Mouse (Mus musculus) kidney, adult 2 months (tissue): Measurements from ENCODE around the gene Prss44. TPM values are rescaled to one million over a fixed set of nuclear protein-coding genes. Genes with fewer than 3 reads are reported as not detected.

Source experiments
- DNase-seq: peaks from one replicate; pipeline ENCODE4 v3.0.0; 2021
- H3K27ac ChIP-seq: fragments of 200-500 bp; 2 replicates; pipeline ENCODE4 v1.5.1; 2012; ENCODE audit warnings: low read depth, low read length, control low read depth, inconsistent platforms; ENCODE audit not compliant: insufficient read depth
- H3K27me3 ChIP-seq: fragments of 200-500 bp; replicated peaks from 2 replicates; pipeline ENCODE4 v1.6.1; 2012; ENCODE audit warnings: mild to moderate bottlenecking, moderate library complexity, low read length, inconsistent platforms; ENCODE audit not compliant: control insufficient read depth, insufficient read depth
- H3K36me3 ChIP-seq: fragments of 200-500 bp; 2 replicates; pipeline ENCODE4 v1.6.1; 2012; ENCODE audit warnings: mild to moderate bottlenecking, moderate library complexity, low read length, inconsistent platforms; ENCODE audit not compliant: control insufficient read depth, insufficient read depth
- H3K4me1 ChIP-seq: fragments of 200-500 bp; 2 replicates; pipeline ENCODE4 v1.6.1; 2011; ENCODE audit warnings: low read length; ENCODE audit not compliant: control insufficient read depth, insufficient read depth
- H3K4me3 ChIP-seq: fragments of 200-500 bp; 2 replicates; pipeline ENCODE4 v1.5.1; 2011; ENCODE audit warnings: mild to moderate bottlenecking, low read depth, low read length, control low read depth; ENCODE audit not compliant: insufficient read depth
- CTCF ChIP-seq: fragments of 200-500 bp; conservative IDR thresholded peaks from 2 replicates; pipeline ENCODE4 v1.5.1; 2011; ENCODE audit warnings: low read depth, mild to moderate bottlenecking, control low read depth, low read length, moderate library complexity, mixed read lengths; ENCODE audit not compliant: insufficient read depth, insufficient read length
- POLR2A ChIP-seq: fragments of 200-500 bp; IDR thresholded peaks from one replicate; pipeline ENCODE4 v1.6.1; 2011; ENCODE audit warnings: low read depth, low read length, control low read depth
- WGBS: fragments of 180-500 bp; shearing (Covaris S2); methylation state at CpG from one replicate; pipeline ENCODE4 v1.1.7; 2018; 5-methylcytosine and 5-hydroxymethylcytosine counted together
- polyA plus RNA-seq: library from polyadenylated mRNA; depleted of rRNA; stranded (reverse); fragments of >200 nt; gene quantifications from 2 replicates; pipeline ENCODE4 v1.2.3, GENCODE M21; 2012; rRNA removed

The Prss44 gene
- polyA plus RNA-seq = not detected in 2 replicates

GRCm38 (mm10) chr9:110813789-110814188, at the start of gene Prss44:
Gene Prss44 (plus strand): TSS chr9:110813994.
- TF ChIP-seq POLR2A (no peak), CTCF (no peak)
- 62% methylated on average over 18 of the region's 18 CpGs for WGBS
- Histone ChIP-seq H3K4me3 (no peak within 1 kb of the TSS), H3K27me3 (no peaks in the 10 kb centered on the region), H3K27ac (no peak within 1 kb of the TSS), H3K4me1 (no peaks in the 10 kb centered on the region), H3K36me3 (no peaks in the 10 kb centered on the region)
- no peak for DNase-seq

GRCm38 (mm10) chr9:110772336-110772735, 41.5 kb upstream of the Prss44 start:
- Histone ChIP-seq H3K36me3 (no peaks in the 10 kb centered on the region), H3K27ac (no peak overlapping the region), H3K4me1 (no peaks in the 10 kb centered on the region), H3K27me3 (no peaks in the 10 kb centered on the region), H3K4me3 (no peak overlapping the region)
- 91% methylated on average over 10 of the region's 10 CpGs for WGBS
- TF ChIP-seq POLR2A (no peak), CTCF (no peak)
- DNase-seq = no peak

DNA sequence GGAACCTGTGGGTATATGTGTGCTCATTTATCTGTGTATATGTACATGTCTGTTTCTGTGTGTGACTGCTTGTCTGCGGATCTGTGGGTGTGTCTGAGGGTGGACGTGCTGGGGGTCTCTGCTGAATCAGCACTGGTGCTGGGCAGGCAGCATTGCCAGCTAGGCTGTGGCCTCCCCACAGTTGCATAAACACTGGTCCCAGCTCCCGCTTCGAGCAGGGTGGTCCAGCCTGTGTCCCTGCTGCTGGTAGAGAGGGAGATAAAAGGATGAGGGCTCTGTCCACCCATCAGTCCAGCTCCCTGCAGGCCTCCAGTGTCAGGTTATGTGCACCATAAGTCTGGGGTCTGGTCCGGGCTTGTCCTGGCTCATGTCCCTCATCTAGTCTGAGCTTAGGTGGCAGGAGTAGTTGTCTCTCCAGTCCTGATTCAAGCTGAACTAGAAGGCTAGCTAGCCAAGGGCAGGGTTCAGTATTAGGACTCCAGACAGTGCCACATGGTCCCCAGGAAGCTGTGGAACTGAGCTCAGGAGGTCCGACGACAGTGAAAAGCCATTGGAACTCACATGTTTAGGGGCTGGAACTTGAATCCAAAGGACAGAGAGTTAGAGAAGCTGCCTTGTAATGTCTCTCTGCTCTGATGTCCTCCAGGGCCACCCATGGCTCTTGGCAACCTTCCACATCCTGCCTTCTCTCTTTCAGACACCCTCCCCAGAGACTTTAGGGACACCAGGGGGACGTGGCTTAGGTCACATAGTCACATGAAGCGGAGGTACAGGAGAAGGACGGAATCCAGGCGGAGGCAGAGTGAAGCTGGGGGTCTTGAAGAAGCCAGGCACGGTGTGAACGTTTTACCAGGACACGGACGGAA, 39.2 kb upstream of the Prss44 start:
- H3K27ac ChIP-seq = 0 out of 2 replicates have a peak overlapping the region, but pooled peaks have one; percentile 11
- WGBS = 80% methylated on average over 15 of the region's 15 CpGs
- H3K4me3 ChIP-seq = no peak overlapping the region
- H3K4me1 ChIP-seq = no peaks in the 10 kb centered on the region
- no peak for TF ChIP-seq CTCF
- no peak for TF ChIP-seq POLR2A
- no peaks in the 10 kb centered on the region for H3K27me3 ChIP-seq
- DNase-seq = peak; percentile 48
- no peaks in the 10 kb centered on the region for H3K36me3 ChIP-seq

DNA sequence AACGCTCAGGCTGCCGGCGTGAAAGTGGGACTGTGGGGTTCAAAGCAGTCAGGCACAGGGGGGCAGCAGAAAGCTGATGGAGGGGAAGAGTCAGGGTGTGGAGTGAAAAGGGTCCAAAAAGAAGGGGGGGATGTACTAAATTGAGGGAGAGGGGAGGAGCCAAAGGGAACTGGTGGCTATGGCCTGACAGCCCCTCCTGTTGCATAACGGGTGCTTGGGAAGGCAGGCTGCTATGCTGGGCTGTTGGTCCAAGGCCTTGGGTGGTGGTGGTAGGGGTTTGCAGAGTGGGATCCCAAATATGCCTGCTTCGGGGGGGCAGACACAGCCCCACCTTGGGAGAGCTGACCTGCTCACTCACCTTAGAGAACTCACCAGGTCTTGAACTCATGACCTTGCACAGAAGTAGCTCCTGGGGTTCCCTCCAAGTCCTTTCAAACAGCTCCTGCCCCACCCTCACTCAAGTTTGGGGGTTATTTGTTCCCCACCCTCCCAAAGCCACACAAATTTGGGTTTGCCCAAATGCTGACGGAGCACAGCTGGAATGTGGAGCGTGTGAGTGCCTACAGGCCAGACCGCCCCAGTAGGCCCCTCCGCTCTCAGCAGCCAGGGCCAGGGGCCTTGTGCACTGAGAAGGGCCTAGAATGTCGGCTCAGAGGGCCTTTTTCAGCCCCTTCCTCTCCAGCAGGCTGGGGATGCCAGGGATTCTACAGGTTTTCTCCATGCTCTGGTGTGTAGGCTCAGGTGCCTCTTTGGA, 38.3 kb upstream of the Prss44 start:
- Histone ChIP-seq H3K4me1 (no peaks in the 10 kb centered on the region), H3K27me3 (no peaks in the 10 kb centered on the region), H3K27ac (no peak overlapping the region), H3K4me3 (no peak overlapping the region), H3K36me3 (no peaks in the 10 kb centered on the region)
- TF ChIP-seq POLR2A (no peak), CTCF (no peak)
- no peak for DNase-seq
- WGBS = 81% methylated on average over 10 of the region's 10 CpGs

- Histone ChIP-seq H3K4me1 (peaks cover 4% of the 10 kb centered on the region; the same call in 1 of the 2 replicates), H3K36me3 (no peaks in the 10 kb centered on the region), H3K27me3 (no peaks in the 10 kb centered on the region), H3K4me3 (no peak overlapping the region), H3K27ac (no peak overlapping the region)
- 80% methylated on average over 1 of the region's 1 CpGs for WGBS
- TF ChIP-seq POLR2A (no peak), CTCF (no peak)
- no peak for DNase-seq
Measured at GRCm38 (mm10) chr9:110778100-110778499, 35.7 kb upstream of the Prss44 start.

DNA sequence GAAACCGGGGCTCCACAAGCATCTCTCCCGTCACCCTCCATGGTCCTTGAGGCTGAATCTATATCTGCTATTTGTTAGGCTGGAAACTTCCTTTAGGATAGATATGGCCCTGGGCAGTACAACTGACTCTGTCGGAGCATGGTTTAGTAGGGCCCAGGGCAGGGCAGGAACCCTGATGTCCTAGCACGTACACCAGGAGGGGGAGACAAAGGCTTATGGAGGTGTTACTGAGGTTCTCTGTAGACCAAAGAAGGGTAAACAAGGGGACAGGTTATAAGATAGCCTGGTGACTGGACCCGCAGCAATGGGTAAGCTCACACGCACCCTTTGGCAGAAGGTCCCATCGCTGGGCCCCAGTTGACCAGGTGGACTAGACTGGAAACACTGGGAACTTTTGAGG, 35.2 kb upstream of the Prss44 start:
- WGBS = 90% methylated on average over 7 of the region's 7 CpGs

More for the DNA sequence above, 35.2 kb upstream of the Prss44 start:
- Histone ChIP-seq H3K27me3 (no peaks in the 10 kb centered on the region), H3K4me1 (peaks cover 4% of the 10 kb centered on the region; the same call in 1 of the 2 replicates), H3K36me3 (no peaks in the 10 kb centered on the region), H3K4me3 (no peak overlapping the region), H3K27ac (no peak overlapping the region)
- TF ChIP-seq POLR2A = no peak
- TF ChIP-seq CTCF = 0 out of 2 replicates have a peak, but pooled peaks have one; percentile 3
- no peak for DNase-seq
